Mouse (Mus musculus) liver, adult 2 months (tissue): ENCODE measurements around the gene Ccnd1.

Experiments
- CTCF ChIP-seq: fragments of 200-500 bp; IDR thresholded peaks from 2 replicates; pipeline ENCODE4 v1.5.1; 2011; ENCODE audit warnings: low read depth, low read length, control low read depth
- POLR2A ChIP-seq: fragments of 200-500 bp; IDR thresholded peaks from 2 replicates; pipeline ENCODE4 v1.6.1; 2011; ENCODE audit warnings: low read length, control low read depth; ENCODE audit not compliant: insufficient read depth; ENCODE audit errors: extremely low read depth

DNA sequence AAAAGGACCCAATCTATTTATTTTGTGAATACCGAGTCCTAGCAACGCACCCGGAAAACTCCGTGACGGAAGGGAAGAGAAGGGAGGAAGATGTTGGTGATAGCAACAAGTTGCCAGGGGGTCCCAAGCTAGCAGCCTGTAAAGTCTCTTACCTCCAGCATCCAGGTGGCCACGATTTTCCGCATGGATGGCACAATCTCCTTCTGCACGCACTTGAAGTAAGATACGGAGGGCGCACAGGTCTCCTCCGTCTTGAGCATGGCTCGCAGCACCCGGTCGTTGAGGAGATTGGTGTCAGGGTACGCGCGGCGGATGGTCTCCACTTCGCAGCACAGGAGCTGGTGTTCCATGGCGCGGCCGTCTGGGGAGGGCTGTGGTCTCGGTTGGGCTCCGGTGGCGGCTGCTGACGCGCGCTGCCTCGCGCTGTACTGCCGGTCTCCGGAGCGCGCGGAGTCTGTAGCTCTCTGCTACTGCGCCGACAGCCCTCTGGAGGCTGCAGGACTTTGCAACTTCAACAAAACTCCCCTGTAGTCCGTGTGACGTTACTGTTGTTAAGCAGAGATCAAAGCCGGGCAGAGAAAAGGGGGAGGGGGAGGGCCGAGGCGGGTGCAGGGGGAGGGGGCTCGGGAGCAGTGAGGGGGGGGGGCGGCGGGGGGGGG lies at the start of gene Ccnd1:
- TF ChIP-seq POLR2A (peak; percentile 60; the same call in 1 of the 2 replicates), CTCF (0 out of 2 replicates have a peak, but pooled peaks have one; percentile 18)
